Mouse (Mus musculus): ENCODE measurements around the gene Usp42.

Gene Usp42

DNA sequence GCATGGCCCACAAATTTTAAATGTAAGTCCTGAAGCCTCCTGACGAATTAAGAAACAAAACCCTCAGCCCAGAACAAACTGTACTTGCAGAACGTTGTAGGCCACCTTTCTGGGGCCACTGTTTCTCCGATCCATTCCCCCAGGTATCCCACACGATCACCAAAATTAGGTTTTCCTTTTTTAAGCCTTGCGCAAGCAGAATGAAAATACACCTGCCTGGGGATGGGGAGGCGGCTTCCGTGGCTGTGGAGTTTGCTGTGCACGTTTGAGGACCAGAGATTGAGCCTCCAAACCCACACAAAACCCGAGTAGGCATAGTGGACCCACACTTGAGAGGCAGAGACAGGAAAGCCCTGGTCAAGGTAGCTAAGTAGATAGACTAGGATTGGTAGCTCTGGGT lies 41.7 kb downstream of the Usp42 start:
- DNase-seq (ENCODE audit: low spot score): no peak

DNA sequence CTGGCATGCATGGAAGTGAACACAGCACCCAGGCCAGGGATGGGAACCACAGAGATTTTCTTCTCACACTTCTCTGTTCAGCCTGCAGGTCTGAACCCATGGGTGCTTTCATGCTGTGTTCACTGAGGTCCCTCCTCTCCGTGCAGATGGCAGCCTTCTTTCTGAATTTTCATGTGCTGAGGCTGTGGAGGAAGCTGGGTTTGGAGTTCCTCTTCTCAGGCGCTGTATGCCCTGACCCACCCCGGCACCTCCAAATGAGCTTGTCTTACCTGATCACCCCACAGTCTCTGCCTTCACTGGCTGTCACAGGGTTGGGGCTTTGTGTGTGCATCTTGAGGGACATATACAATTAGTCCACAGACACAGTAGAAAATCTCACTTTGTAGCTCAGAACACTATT lies 44.5 kb downstream of the Usp42 start:
- no peak for DNase-seq (ENCODE audit: low spot score)

DNA sequence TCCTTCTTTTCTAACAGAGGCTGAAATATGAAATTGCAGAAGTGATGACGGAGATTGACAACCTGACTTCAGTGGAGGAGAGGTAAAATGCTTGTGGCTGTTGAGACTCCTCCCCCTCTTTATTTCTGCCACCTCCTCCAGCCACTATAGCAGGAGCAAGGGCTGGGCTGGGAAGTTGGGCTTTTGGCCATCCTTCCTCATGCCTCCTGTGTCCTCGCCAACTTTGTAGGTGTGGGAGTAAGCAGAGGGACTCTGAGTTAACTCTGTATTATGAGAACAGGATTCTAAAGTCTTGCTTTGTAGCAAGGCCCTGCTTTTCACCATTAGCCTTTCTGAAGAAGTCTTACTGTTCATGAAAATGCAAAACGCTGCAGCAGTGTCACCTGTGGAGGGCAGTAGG lies 45.6 kb downstream of the Usp42 start:
- DNase-seq (ENCODE audit: low spot score): no peak

- no peak for DNase-seq (ENCODE audit: low spot score)
Observed at GRCm38 (mm10) chr5:143684911-143685390, 47.1 kb downstream of the Usp42 start.

DNA sequence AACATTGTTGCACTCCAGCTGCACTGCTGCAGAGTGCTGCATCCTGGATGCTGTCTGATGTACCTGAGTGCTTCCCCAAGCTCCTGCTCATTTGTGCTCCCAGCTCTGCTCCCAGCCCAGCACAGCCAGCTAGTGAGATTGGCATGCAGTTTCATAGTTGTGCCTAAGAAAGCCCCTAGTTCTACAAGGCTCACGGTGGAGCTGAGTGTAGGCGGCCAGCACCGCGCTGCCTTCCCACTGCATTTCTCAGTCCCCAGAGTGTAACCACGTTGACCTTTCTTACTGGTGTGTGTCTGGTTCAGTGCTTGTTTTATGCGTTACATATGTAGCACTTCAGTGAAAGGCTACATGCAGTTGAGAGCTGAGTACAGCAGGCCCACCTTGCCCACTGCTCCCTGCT lies 48.4 kb downstream of the Usp42 start:
- no peak for DNase-seq (ENCODE audit: low spot score)

GRCm38 (mm10) chr5:143679654-143680053 lies 52.4 kb downstream of the Usp42 start:
- no peak for DNase-seq (ENCODE audit: low spot score)

- no peak for DNase-seq (ENCODE audit: low spot score)
Observed at GRCm38 (mm10) chr5:143678634-143679271, 53.3 kb downstream of the Usp42 start.

DNA sequence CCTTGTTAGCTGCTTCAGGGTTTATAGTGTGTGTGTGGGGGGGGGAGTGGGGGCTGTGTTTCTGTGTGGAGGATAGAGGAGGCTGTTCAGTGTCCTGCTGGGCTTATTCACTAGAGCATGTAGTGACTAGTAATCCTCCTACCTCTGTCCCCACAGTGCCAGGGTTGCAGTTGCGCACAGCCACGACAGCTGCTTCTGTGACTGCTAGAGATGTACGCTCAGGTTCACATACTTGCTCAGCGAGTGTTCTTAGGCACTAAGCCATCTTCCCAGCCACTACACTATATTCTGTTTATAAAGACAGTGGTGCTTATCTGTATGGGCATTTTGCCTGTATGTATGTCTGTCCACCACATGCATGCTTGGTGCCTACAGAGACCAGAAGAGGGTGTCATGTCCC lies 54.7 kb downstream of the Usp42 start:
- DNase-seq (ENCODE audit: low spot score): no peak

DNA sequence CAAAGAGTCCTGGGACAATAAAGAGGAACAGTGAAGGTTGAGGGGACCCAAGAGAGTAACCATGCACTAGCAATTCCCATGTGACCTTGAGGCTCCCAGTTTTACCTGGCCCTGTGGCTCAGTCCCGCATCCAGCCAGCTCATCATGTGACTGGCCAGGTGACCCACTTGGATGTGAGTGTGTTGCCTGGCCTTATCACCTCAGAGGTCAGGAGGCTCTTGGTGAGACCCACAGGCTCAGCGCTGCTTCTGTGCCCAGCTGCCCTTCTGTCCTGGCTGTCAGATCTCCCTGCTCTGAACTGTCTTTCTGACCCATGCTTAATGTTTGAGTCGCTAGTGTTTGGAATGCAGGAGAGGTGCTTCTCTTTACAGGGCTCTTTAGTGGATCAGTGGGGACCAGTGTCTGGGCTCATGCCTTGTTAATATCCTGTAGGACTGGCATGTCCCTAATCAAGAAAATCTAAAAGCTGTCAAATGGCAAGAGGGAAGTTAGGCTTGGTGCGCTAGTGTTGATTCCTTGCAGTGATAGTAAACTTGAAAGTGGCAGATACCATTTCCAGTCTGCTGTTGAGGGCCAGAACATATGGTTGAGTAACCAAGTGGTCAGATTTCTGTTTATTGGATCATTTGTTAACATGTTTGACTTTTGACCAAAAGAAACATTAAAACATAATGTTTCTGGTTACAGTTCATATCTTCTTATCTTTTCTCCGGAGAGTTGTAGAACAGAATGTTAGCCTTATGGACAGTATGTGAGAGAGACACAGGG lies 55.7 kb downstream of the Usp42 start:
- no peak for DNase-seq (ENCODE audit: low spot score)

GRCm38 (mm10) chr5:143674576-143674975 lies 57.5 kb downstream of the Usp42 start:
- DNase-seq (ENCODE audit: low spot score): no peak

GRCm38 (mm10) chr5:143670740-143671415 lies 61.2 kb downstream of the Usp42 start:
- DNase-seq (ENCODE audit: low spot score): no peak

DNA sequence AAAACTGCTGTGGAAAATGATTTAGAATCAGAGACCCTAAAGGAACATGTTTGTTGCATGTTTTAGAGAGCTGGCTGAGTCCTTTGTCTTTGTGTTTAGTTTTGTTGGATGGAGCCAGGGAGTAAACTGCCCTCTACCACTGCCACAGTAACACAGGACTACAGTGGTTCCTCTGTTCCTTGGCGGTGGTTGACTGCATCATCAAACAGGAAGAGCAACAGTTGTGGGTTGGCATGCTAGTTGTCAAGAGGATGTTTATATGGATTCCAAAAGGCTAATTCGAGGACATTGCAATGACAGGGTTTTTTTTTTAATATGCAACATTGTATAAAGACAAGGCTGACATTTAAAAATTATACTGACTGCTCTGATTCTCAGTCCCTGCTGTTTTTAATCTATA lies 62.2 kb downstream of the Usp42 start:
- no peak for DNase-seq (ENCODE audit: low spot score)

- no peak for DNase-seq (ENCODE audit: low spot score)
Observed at GRCm38 (mm10) chr5:143669393-143669792, 62.7 kb downstream of the Usp42 start.

GRCm38 (mm10) chr5:143668884-143669283 lies 63.2 kb downstream of the Usp42 start:
- no peak for DNase-seq (ENCODE audit: low spot score)

DNA sequence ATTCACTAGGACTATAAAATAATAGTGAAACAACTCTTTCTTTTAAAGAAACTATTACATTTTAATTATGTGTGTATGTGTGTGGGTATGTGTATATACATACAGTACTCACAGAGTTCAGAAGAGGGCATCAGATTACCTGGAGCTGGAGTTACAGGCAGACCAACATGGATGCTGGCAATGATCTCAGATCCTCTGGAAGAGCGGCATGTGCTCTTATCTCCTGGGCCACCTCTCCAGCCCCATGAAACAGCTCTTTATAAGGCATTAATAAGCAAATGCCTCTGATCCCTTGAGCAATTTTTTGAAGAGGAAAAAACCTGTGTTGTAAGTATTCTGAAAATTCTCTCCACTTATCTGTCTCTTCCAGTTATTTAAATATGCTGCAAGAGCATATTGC lies 66.1 kb downstream of the Usp42 start:
- no peak for DNase-seq (ENCODE audit: low spot score)

GRCm38 (mm10) chr5:143665561-143665960 lies 66.5 kb downstream of the Usp42 start:
- no peak for DNase-seq (ENCODE audit: low spot score)

DNA sequence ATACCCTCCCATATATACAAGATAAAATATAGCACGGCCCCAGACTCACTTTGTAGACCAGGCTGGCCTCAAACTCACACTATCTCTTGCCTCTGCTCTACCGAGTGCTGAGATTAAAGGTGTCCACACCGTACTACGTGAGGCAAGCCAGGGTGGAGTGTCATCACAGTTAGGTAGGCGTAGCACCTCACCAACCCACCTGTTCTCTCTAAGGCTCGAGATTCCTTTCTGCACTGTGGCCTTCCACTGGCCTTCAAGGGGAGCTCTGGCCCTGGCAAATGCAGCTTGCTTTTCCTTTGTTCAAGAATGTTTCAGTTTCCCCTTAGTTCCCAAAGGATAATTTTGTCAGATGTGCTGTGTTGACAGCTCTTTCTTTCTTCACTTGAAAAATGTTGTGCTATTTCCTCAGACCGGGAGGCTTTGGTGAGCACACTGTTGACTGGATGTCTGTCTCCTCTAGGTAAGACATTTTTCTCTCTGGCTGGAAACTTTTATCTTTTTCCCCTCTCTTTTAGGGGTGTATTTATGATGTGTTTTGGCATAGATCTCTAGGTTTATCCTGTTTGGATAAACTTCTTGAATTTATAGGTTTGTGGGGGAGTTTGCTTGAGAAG lies 68.9 kb downstream of the Usp42 start:
- no peak for DNase-seq (ENCODE audit: low spot score)
